Mouse (Mus musculus): ENCODE results near the gene Ankzf1. TPM values are rescaled to one million over a fixed set of nuclear protein-coding genes. Genes with fewer than 3 reads are reported as not detected.

Ankzf1 gene
- polyA plus RNA-seq (2012; fragmentation: generic; extraction: Trizol) = 11.4 TPM

DNA sequence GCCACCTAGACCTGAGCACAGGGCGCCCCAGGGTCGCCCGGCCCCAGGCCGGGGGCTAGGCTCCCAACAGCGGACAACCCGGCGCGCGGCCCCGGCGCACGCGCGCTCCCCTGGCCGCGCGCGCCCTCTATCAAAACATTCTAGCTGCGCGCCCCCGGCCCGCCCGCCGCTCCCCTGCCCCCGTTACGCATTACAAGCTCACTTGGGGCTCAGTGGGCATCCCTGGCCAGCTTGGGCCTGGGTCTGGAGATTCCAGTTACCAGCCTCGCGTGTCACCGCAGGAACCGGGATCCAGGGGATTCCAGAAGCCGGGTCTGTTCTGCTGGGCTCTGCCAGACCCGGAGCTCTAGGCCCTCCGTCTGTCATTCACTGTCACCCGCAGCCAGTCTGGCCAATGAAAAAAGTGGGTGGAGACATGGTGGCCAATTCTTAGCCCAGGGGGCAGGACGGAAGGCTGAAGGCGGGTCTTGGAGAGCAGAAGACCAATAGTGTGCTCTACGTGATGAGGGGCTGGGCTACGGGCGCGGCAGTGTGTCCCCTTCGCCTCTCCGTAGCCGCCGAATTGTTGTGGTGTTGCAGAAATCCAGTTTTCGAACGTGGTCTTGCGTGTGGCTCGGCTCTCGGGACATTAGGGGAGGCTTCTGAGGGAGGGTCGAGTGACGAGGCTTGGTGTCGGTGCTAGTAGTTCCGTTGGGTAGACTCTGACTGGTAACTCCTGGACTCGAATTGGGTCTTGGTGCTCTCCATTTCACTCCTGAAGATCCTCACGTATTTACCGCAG, at the start of gene Ankzf1, which contains the start of gene Atg9a:
Gene Ankzf1 (plus strand): TSS at position 530 of the 781 bp plus-strand sequence.
Gene Atg9a (minus strand): TSS at position 575 of the 781 bp plus-strand sequence.
- peak within 1 kb of the TSS; percentile 93 for H3K4me2 ChIP-seq (ENCODE audit: low read depth)
- H3K4me3 ChIP-seq = peak within 1 kb of the TSS; percentile 94
- H3ac ChIP-seq (ENCODE audit: control insufficient read depth, insufficient read length) = peak within 1 kb of the TSS; percentile 89
- TF ChIP-seq MYOD1 (IDR thresholded peaks at IDR 0.05; ENCODE audit: control insufficient read depth in 1 of 3, insufficient read length in 2 of 3, low read depth in 2 of 3) (no peak), MAX (IDR thresholded peaks at IDR 0.05; ENCODE audit: low read depth) (peak; percentile 11), MYOG (IDR thresholded peaks at IDR 0.05; ENCODE audit: control insufficient read depth in 1 of 3, insufficient read depth in 1 of 3, insufficient read length in 2 of 3, low read depth in 2 of 3) (peak in 1 of 3 experiments; percentile 3), SRF (IDR thresholded peaks at IDR 0.05; ENCODE audit: control insufficient read depth, insufficient read length, low read depth) (peak; percentile 53), TCF12 (IDR thresholded peaks at IDR 0.05; ENCODE audit: insufficient read depth, poor library complexity, severe bottlenecking) (no peak), CEBPB (IDR thresholded peaks at IDR 0.05; ENCODE audit: insufficient read depth, poor library complexity, severe bottlenecking) (no peak), TCF3 (IDR thresholded peaks at IDR 0.05; ENCODE audit: insufficient read length, low read depth) (no peak), REST (IDR thresholded peaks at IDR 0.05; ENCODE audit: insufficient read depth, insufficient read length) (no peak), POLR2AphosphoS2 (IDR thresholded peaks at IDR 0.05; ENCODE audit: insufficient read length, low read depth) (peak; percentile 86), E2F4 (IDR thresholded peaks at IDR 0.05; ENCODE audit: insufficient read depth) (no peak), POLR2A (IDR thresholded peaks at IDR 0.05; ENCODE audit: insufficient read length, low read depth) (peak; percentile 79), USF1 (IDR thresholded peaks at IDR 0.05; ENCODE audit: low read depth) (no peak)
- no peaks in the 10 kb centered on the region for H3K27me3 ChIP-seq (ENCODE audit: control insufficient read depth, insufficient read depth, insufficient read length)
- peaks cover 22% of the 10 kb centered on the region for H3K36me3 ChIP-seq (ENCODE audit: control insufficient read depth, insufficient read depth)
- peaks cover 6% of the 10 kb centered on the region for H3K79me2 ChIP-seq (ENCODE audit: control insufficient read depth, insufficient read depth)

- TF ChIP-seq USF1 (IDR thresholded peaks at IDR 0.05; ENCODE audit: low read depth) = peak; percentile 99
- TF ChIP-seq SRF (IDR thresholded peaks at IDR 0.05; ENCODE audit: control insufficient read depth, insufficient read length, low read depth) = peak; percentile 28
- TF ChIP-seq POLR2A (IDR thresholded peaks at IDR 0.05; ENCODE audit: insufficient read length, low read depth) = peak; percentile 85
- no peak for TF ChIP-seq CEBPB (IDR thresholded peaks at IDR 0.05; ENCODE audit: insufficient read depth, poor library complexity, severe bottlenecking)
- TF ChIP-seq MYOG (IDR thresholded peaks at IDR 0.05; ENCODE audit: control insufficient read depth in 1 of 3, insufficient read depth in 1 of 3, insufficient read length in 2 of 3, low read depth in 2 of 3) = peak in 2 of 3 experiments; percentile 2 to 61
- TF ChIP-seq MYOD1 (IDR thresholded peaks at IDR 0.05; ENCODE audit: control insufficient read depth in 1 of 3, insufficient read length in 2 of 3, low read depth in 2 of 3) = peak in 1 of 3 experiments; percentile 50
- no peak for TF ChIP-seq TCF12 (IDR thresholded peaks at IDR 0.05; ENCODE audit: insufficient read depth, poor library complexity, severe bottlenecking)
- no peak for TF ChIP-seq E2F4 (IDR thresholded peaks at IDR 0.05; ENCODE audit: insufficient read depth)
- TF ChIP-seq TCF3 (IDR thresholded peaks at IDR 0.05; ENCODE audit: insufficient read length, low read depth) = peak; percentile 12
- TF ChIP-seq POLR2AphosphoS2 (IDR thresholded peaks at IDR 0.05; ENCODE audit: insufficient read length, low read depth) = peak; percentile 96
- peak; percentile 33 for TF ChIP-seq MAX (IDR thresholded peaks at IDR 0.05; ENCODE audit: low read depth)
- no peak for TF ChIP-seq REST (IDR thresholded peaks at IDR 0.05; ENCODE audit: insufficient read depth, insufficient read length)
- peak within 1 kb of the TSS; percentile 75 for H3K4me3 ChIP-seq
- peaks cover 5% of the 10 kb centered on the region for H3K79me2 ChIP-seq (ENCODE audit: control insufficient read depth, insufficient read depth)
- no peaks in the 10 kb centered on the region for H3K27me3 ChIP-seq (ENCODE audit: control insufficient read depth, insufficient read depth, insufficient read length)
- H3ac ChIP-seq (ENCODE audit: control insufficient read depth, insufficient read length) = peak within 1 kb of the TSS; percentile 68
- H3K4me2 ChIP-seq (ENCODE audit: low read depth) = peak within 1 kb of the TSS; percentile 97
- H3K36me3 ChIP-seq (ENCODE audit: control insufficient read depth, insufficient read depth) = peaks cover 26% of the 10 kb centered on the region
Measured at GRCm38 (mm10) chr1:75142301-75143261, 49.4 kb upstream of the Ankzf1 start, which contains the start of the genes Cnppd1 and Retreg2. Gene Cnppd1, minus strand, starts transcription at chr1:75142711. Gene Retreg2, plus strand, starts transcription at chr1:75142778.

DNA sequence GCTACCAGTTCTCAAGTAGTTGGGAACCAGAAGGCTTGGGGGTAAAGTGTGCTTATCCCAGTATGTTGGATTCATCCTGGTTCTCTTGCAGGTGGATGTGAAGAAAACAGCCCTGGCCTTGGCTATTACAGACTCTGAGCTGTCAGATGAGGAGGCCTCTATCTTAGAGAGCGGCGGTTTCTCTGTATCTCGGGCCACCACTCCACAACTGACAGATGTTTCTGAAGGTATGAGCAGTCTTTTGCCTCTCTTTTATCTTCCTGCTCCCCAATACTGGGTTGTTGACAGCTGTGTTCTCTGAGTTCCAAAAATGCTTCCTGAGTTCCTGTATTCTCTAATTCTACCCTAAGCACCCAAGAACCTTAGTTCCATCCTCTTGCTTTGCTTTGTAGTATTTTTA, 46.4 kb upstream of the Ankzf1 start:
- Histone ChIP-seq H3K79me2 (ENCODE audit: control insufficient read depth, insufficient read depth) (peaks cover 5% of the 10 kb centered on the region), H3K4me3 (no peak overlapping the region), H3K4me2 (ENCODE audit: low read depth) (no peak overlapping the region), H3ac (ENCODE audit: control insufficient read depth, insufficient read length) (no peak overlapping the region), H3K27me3 (ENCODE audit: control insufficient read depth, insufficient read depth, insufficient read length) (no peaks in the 10 kb centered on the region), H3K36me3 (ENCODE audit: control insufficient read depth, insufficient read depth) (peaks cover 7% of the 10 kb centered on the region)
- TF ChIP-seq POLR2AphosphoS2 (IDR thresholded peaks at IDR 0.05; ENCODE audit: insufficient read length, low read depth) (no peak), TCF3 (IDR thresholded peaks at IDR 0.05; ENCODE audit: insufficient read length, low read depth) (no peak), CEBPB (IDR thresholded peaks at IDR 0.05; ENCODE audit: insufficient read depth, poor library complexity, severe bottlenecking) (no peak), USF1 (IDR thresholded peaks at IDR 0.05; ENCODE audit: low read depth) (no peak), MYOG (IDR thresholded peaks at IDR 0.05; ENCODE audit: control insufficient read depth in 1 of 3, insufficient read depth in 1 of 3, insufficient read length in 2 of 3, low read depth in 2 of 3) (no peak), SRF (IDR thresholded peaks at IDR 0.05; ENCODE audit: control insufficient read depth, insufficient read length, low read depth) (no peak), TCF12 (IDR thresholded peaks at IDR 0.05; ENCODE audit: insufficient read depth, poor library complexity, severe bottlenecking) (no peak), MYOD1 (IDR thresholded peaks at IDR 0.05; ENCODE audit: control insufficient read depth in 1 of 3, insufficient read length in 2 of 3, low read depth in 2 of 3) (no peak)

Measured in myocyte (in vitro differentiated cells).